Mouse (Mus musculus): Measurements from ENCODE around the gene Gba.

- TF ChIP-seq POLR2A (IDR thresholded peaks at IDR 0.05; ENCODE audit: low read depth, low read length) (no peak), EP300 (IDR thresholded peaks at IDR 0.05; ENCODE audit: low read length) (no peak), SMC3 (IDR thresholded peaks at IDR 0.05; ENCODE audit: low read depth, low read length) (no peak), ZKSCAN1 (IDR thresholded peaks at IDR 0.05; ENCODE audit: borderline replicate concordance, low read depth, low read length) (no peak), E2F4 (IDR thresholded peaks at IDR 0.05; ENCODE audit: insufficient replicate concordance, low read depth, low read length) (no peak), ELF1 (IDR thresholded peaks at IDR 0.05; ENCODE audit: low read depth, low read length) (no peak), CTCF (conservative IDR thresholded peaks at IDR 0.05 in 1 of 2, IDR thresholded peaks at IDR 0.05 in 1 of 2; ENCODE audit: low read depth in 2 of 2, low read length in 2 of 2) (no peak), ZC3H11A (IDR thresholded peaks at IDR 0.05; ENCODE audit: low read depth, low read length) (no peak), MYC (IDR thresholded peaks at IDR 0.05; ENCODE audit: low read depth, low read length) (no peak), CHD2 (IDR thresholded peaks at IDR 0.05; ENCODE audit: low read length) (no peak)
Observed at GRCm38 (mm10) chr3:89178107-89178385, 24.7 kb upstream of the Gba start.

Data from CH12.LX (cell line).